Mouse (Mus musculus) urinary bladder, postnatal 0 days (tissue): ENCODE measurements around the gene Esr1. TPM values are rescaled to one million over a fixed set of nuclear protein-coding genes. Genes with fewer than 3 reads are reported as not detected.

ENCODE experiments used
- polyA plus RNA-seq: library from polyadenylated mRNA; unstranded; fragments of >200 nt; fragmentation: Nextera tagmentation; extraction: Ambion mirVana; gene quantifications from 2 replicates; pipeline ENCODE4 v1.2.1, GENCODE M21; 2015

Gene Esr1
- 0.57 and 0.97 TPM in 2 replicates for polyA plus RNA-seq

DNA sequence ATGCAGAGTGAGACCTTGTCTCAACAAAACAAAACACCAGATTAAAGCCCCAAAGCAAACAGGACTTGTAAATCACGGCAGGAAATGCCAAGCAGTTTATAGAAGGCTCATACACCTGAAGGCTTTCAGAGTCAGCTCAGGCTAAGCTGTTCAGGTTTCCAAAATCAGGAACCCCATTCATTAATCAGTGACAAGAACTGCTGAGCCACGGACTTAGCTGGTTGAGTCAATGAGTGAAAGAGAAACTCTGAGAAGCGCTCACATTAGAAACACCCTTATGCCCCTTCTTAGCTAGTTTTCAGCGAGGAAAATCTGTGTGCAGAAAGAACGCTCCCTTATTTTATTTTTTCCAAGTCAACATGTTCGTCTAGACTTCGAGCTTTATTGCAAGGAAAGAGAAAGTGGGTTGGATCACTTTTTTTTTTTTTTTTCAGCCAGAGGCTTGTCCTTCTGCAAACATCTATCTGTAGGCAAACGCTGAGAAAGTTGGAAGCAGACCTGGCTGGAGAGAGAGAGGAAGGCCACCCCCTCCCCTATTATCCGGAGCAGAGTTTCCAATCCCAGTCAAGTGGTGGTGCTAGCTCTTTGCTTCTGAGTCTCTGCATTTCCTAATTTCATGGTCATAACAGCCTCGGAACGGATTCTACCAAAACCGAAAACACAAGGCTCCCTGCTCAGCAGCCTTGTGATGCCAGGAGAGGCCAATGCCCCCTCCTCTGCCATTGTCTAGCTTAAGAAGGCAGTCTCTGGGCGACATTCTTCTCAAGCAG is at the start of gene Esr1:
Esr1 (plus strand) TSS at position 208 of the 770 bp plus-strand sequence.

Other genes starting within 250 kb of the Esr1 start
- 5.8 and 6.6 TPM in 2 replicates for gene Zbtb2, start 223.5 kb upstream of the Esr1 start, polyA plus RNA-seq
- 18.8 and 22.2 TPM in 2 replicates for gene Rmnd1, start 179.2 kb upstream of the Esr1 start, polyA plus RNA-seq
- gene Armt1, start 179.1 kb upstream of the Esr1 start, polyA plus RNA-seq, result 7.6 and 8.8 TPM in 2 replicates
- not detected in 2 replicates for gene Ccdc170, start 129.1 kb upstream of the Esr1 start, polyA plus RNA-seq